Mouse (Mus musculus): ENCODE measurements around the gene Dennd4b.
"Not testable (repeated sequence)": the region's sequence is repeated elsewhere in the genome, so short reads cannot be mapped to it uniquely, and the experiment has no call there.

Dennd4b gene

GRCm38 (mm10) chr3:90279743-90280142 lies 14.8 kb downstream of the Dennd4b start:
- no peak for DNase-seq

- DNase-seq: no peak
Observed at GRCm38 (mm10) chr3:90280708-90281107, 15.7 kb downstream of the Dennd4b start.

- no peak for DNase-seq
Observed at GRCm38 (mm10) chr3:90284150-90284549, 19.2 kb downstream of the Dennd4b start.

DNA sequence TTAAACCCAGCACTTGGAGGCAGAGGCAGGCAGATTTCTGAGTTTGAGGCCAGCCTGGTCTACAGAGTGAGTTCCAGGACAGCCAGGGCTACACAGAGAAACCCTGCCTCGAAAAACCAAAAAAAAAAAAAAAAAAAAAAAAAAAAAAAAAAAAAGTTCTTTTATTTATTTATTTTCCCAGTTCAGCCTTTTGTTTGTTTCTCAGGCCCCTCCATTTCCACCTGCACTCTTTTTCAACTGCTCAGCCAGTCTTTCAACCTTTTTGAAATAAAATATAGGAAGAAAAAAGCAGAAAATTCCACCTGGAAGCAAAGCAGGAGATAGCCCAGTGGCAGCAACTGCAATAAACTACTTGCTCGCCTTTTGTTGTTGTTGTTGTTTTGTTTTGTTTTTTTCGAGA lies 24.4 kb downstream of the Dennd4b start:
- not testable (repeated sequence) for DNase-seq

GRCm38 (mm10) chr3:90290602-90291001 lies 25.6 kb downstream of the Dennd4b start:
- no peak for DNase-seq

GRCm38 (mm10) chr3:90291982-90292344 lies 27.0 kb downstream of the Dennd4b start:
- DNase-seq: no peak

- peak; percentile 95 to 98 for DNase-seq
Observed at GRCm38 (mm10) chr3:90292345-90293275, 27.6 kb downstream of the Dennd4b start, which contains the start of gene Gatad2b. Gene Gatad2b (plus strand): TSS chr3:90293178.

DNA sequence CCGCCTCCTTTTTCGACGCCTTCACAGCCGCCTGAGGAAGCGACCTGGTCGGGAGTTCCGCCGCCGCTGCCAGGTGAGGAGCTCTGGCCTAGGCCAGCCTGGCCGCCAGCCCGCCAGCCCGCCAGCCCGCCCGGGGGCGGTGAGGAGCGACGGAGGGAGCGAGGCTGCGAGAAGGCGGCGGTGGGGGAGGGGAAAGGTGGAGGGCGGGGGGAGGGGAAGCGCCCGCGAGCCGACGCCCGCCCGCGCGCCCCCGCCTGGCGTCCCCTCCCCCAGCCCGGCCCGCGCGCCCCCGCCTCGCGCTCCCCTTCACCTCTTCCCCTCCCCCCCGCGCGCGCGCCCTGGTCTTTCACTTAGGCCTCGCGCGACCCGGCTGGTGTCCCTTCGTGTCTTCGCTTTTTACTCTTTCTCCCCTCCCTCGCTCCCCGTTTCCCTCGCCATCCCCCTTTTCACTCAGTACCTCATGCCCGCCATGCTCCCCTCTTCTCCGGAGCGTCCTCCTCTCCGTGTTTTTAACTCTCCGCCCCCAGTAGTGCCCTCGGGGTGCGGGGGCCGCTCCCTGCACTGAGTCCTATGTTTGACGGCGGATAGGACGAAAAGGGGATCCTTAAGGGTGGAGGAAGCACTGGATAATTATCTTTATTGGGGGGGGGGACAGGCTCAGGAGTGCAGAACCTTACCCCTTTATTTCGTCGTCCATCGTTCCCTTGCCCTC lies 28.5 kb downstream of the Dennd4b start:
- peak; percentile 78 to 84 for DNase-seq

DNA sequence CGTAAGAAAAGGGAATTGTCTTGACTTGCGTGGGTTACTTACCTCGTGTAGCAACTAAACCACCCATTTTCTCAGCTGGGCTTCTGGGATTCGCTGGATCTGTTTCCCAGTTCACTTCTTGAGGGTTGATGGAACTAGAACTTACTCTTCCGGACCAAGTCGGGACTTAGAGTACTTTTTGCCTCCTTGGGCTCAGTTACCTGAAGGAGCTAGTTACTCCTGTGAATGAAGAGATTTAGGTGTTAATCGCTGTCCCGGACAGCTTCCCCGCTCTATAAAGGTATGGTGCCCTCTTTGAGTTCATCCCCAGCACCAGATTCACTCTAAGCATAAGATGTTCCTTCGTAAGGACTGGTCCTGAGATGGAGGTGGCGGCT lies 29.1 kb downstream of the Dennd4b start:
- DNase-seq: no peak

- DNase-seq: no peak
Observed at GRCm38 (mm10) chr3:90294651-90295050, 29.7 kb downstream of the Dennd4b start.

DNA sequence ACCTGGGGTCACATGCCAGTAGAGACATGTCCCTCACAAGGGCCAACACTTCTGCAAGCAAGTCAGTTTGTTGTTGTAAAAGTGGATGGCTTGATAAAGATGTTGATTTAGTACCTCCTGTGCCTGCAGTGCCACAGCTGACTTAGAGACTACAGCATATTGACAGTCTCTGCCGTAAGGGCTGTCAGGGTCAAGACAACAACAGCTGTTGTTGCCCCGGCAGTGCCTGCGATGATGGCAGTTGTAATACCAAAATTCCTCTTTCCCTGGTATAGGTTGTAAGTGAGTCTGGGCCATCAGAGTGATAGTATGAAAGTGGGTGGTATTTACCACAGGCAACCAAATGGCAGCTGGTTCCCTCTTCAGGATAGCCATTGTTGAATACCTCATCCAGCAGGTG lies 40.8 kb downstream of the Dennd4b start:
- no peak for DNase-seq

DNA sequence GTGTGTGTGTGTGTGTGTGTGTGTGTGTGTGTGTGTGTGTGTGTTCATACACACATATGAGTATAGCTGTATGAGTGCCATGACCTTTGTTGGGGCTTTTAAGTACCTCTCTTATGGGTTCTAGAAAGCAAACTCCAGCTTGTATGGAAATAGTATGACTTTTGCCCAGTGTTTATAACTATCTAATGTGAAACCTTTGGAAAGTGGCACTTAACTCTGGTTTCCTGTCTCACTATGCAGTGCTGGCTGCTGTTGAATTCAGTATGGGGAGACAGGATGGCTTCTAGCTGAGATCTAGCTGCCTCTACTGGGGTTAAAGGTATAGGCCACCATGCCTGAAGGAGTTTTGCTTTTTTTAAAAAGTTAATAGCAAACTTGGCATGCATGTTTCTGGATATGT lies 44.6 kb downstream of the Dennd4b start:
- DNase-seq: no peak

GRCm38 (mm10) chr3:90313367-90313766 lies 48.4 kb downstream of the Dennd4b start:
- no peak for DNase-seq

- DNase-seq: no peak
Observed at GRCm38 (mm10) chr3:90314241-90314640, 49.3 kb downstream of the Dennd4b start.

DNA sequence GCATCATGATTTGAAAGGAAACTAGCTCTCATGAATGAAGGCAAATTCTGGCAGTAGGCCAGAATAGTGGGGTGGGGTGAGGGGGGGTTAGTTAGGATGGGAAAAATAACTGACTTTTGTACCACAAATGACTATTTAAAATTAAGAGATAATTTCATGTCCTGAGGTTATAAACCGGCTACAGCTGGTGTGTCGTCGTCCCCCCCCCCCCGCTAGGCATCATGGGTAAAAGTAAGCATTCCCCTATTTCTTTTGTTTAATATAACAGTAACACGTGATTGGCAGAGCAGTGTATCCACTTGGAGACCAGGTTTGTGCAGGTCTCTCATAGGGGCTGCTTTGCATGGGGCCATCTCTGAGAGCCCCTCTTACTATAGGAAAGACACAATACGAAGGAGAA lies 57.3 kb downstream of the Dennd4b start:
- DNase-seq: no peak

DNA sequence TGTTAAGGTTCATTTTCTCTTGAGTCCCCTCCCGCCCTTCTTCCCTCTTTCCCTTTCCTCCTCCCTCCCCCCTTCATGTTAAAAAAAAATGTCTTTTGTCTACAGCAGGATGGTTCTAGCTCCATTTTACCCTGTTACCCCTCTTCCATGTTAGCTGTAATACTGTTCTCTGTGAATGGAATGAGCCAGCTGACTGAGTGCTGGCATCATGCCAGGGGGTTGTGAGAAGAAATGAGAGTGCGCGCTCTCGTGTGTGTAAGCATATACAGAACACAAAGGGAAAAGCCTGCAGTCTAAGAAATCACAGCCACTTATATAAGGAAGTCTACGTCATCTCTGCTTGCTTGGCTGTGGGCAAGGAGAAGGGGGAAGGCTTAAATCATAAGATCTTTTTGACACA lies 58.1 kb downstream of the Dennd4b start:
- peak; percentile 28 to 45 for DNase-seq
